Mouse (Mus musculus) C2C12 (cell line): ENCODE data around the gene Utf1. TPM values are rescaled to one million over a fixed set of nuclear protein-coding genes. Genes with fewer than 3 reads are reported as not detected.

ENCODE experiments used
- H3K27me3 ChIP-seq: one replicate; pipeline ENCODE4 v1.6.1; 2011; ENCODE audit not compliant: control insufficient read depth, insufficient read depth, insufficient read length
- H3K36me3 ChIP-seq: one replicate; pipeline ENCODE4 v1.6.1; 2011; ENCODE audit not compliant: control insufficient read depth, insufficient read depth
- H3K4me3 ChIP-seq: one replicate; pipeline ENCODE4 v1.5.1; 2011; ENCODE audit warnings: mild to moderate bottlenecking, control low read depth; ENCODE audit not compliant: poor library complexity, insufficient read depth, severe bottlenecking
- H3K79me2 ChIP-seq: one replicate; pipeline ENCODE4 v1.6.1; 2011; ENCODE audit not compliant: control insufficient read depth, insufficient read depth
- H3K79me3 ChIP-seq: one replicate; pipeline ENCODE4 v1.6.1; 2011; ENCODE audit warnings: low read depth, control low read depth
- H3ac ChIP-seq: one replicate; pipeline ENCODE3; 2011; ENCODE audit warnings: low read depth; ENCODE audit not compliant: control insufficient read depth, insufficient read length
- CEBPB ChIP-seq: IDR thresholded peaks from one replicate; pipeline ENCODE4 v1.6.1; 2011; ENCODE audit warnings: low read depth, mild to moderate bottlenecking, control low read depth, moderate library complexity
- CTCF ChIP-seq: IDR thresholded peaks from one replicate; pipeline ENCODE4 v1.5.1; 2011; ENCODE audit not compliant: control insufficient read depth, insufficient read depth, insufficient read length
- FOSL1 ChIP-seq: IDR thresholded peaks from one replicate; pipeline ENCODE4 v1.8.0; 2011; ENCODE audit warnings: mild to moderate bottlenecking, low read length; ENCODE audit not compliant: poor library complexity, insufficient read depth, severe bottlenecking
- MAX ChIP-seq: IDR thresholded peaks from one replicate; pipeline ENCODE4 v1.6.1; 2011; ENCODE audit warnings: mild to moderate bottlenecking, control low read depth
- MYOD1 ChIP-seq: IDR thresholded peaks from one replicate; pipeline ENCODE4 v1.6.1; 2011; ENCODE audit warnings: low read depth; ENCODE audit not compliant: control insufficient read depth, insufficient read length
- MYOG ChIP-seq: IDR thresholded peaks from one replicate; pipeline ENCODE4 v1.6.1; 2011; ENCODE audit not compliant: control insufficient read depth, insufficient read length; ENCODE audit errors: extremely low read depth
- USF1 ChIP-seq: IDR thresholded peaks from one replicate; pipeline ENCODE4 v1.6.1; 2011; ENCODE audit warnings: low read depth, mild to moderate bottlenecking, control low read depth, moderate library complexity
- polyA plus RNA-seq: library from polyadenylated mRNA; unstranded; fragments of >200 nt; fragmentation: generic; extraction: Trizol; gene quantifications from one replicate; pipeline ENCODE4 v1.2.1, GENCODE M21; 2012; ENCODE audit warnings: missing spikeins

Utf1 gene
- polyA plus RNA-seq, 1 experiment: not detected

DNA sequence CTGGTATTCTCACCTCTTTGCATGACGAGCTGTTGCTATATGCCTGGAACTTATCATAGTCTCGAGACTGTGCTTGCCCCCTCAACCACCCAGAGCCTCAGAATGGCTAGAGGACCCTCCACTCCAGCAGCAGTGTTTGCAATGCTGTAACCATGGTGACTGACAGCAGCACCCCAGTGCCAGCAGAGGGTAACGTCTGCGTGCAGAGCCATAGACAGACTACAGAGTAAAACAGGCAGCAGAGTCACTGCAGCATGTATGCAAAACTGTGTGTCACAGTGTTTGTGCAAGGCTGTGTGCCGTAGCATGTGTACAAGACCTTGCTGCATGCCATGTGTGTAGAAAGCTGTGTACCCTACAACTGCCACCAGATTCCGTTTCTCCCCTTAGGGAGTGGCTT, 34.1 kb upstream of the Utf1 start:
- Histone ChIP-seq H3K4me3 (no peak overlapping the region), H3K79me2 (no peaks in the 10 kb centered on the region), H3K79me3 (no peaks in the 10 kb centered on the region), H3K36me3 (no peaks in the 10 kb centered on the region), H3ac (no peak overlapping the region), H3K27me3 (peaks cover 30% of the 10 kb centered on the region)
- TF ChIP-seq MYOG (no peak), USF1 (no peak), CEBPB (no peak), CTCF (no peak), MAX (no peak), FOSL1 (no peak), MYOD1 (no peak)

DNA sequence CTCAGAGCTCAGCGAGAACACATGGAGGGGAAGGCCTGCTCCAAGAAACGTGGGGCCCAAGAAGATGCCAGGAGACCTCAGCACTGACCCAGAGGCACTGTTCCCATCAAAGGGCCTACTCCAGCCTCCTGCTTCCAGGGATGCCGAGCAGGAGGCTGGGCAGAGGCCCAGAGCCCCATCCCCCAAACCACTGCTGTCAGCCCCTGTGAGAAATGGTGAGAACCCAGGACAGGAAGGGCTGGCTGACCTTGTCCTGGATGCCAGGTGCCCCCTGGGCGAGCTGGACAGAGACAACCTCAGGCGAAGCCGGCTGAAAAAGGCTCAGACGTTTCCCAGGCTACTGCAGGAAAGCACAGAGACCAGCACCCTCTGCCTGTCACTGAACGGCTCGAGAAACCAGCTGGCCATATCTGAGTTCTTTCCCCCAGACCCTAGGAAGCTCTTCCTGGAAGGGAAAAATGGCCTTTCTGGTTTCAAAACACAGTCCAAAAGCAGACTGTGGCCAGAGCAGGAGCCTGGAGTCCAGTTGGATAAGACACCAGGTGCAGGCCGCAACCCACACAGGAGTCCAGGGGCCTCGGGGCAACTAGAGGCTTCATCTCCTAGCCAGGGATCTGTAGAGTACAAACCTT, 33.3 kb upstream of the Utf1 start:
- TF ChIP-seq FOSL1 (no peak), MYOG (no peak), CEBPB (no peak), MYOD1 (no peak), USF1 (no peak), MAX (no peak), CTCF (no peak)
- H3K36me3 ChIP-seq: no peaks in the 10 kb centered on the region
- H3K79me3 ChIP-seq: no peaks in the 10 kb centered on the region
- H3K79me2 ChIP-seq: no peaks in the 10 kb centered on the region
- no peak overlapping the region for H3K4me3 ChIP-seq
- H3ac ChIP-seq: no peak overlapping the region
- peaks cover 27% of the 10 kb centered on the region for H3K27me3 ChIP-seq

DNA sequence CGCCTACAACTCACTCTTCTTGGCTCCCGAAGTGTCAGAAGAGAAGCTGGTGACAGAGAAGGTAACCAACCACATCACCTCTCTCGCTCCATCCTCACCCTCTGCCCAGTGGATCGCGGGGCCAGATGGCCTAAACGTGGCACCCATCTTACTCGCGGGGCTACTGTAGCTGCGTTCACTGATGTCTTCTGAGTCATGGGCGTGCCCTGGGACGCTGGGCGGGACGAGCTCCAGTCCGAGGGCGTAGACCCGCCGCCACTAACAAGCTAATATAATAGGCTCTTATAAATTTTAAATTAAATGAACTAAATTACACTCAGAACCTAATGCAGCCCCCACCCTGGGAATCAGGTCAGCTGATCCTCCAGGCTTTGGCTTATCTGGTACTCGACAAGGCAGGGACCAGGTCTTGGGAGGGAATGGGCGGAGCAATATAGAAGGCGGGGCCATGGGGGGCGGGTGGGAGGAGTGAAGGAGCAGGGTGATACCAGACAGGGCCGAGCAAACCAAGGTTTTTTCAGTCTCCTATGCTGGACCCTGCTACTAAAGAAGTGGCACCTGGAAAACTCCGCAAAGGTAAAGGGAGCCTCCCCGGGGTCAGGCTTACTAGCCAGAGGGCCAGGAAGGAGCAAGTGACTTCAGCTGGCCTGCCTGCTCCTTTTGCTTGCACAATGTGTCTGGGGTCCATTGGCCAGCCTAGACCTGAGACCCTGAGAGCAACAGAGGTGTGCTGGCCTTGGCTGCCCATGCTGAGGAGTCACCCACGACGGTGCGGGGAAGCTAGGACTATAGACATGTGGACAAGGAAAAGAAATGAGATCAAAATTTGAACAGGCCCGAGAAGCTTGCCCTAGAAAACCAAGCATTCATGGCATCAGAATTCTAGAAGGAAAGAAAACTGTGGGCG, 29.2 kb upstream of the Utf1 start:
- H3K79me2 ChIP-seq: no peaks in the 10 kb centered on the region
- H3K27me3 ChIP-seq: peaks cover 22% of the 10 kb centered on the region
- no peak overlapping the region for H3ac ChIP-seq
- no peaks in the 10 kb centered on the region for H3K79me3 ChIP-seq
- no peak overlapping the region for H3K4me3 ChIP-seq
- no peak for TF ChIP-seq MYOD1
- no peaks in the 10 kb centered on the region for H3K36me3 ChIP-seq

DNA sequence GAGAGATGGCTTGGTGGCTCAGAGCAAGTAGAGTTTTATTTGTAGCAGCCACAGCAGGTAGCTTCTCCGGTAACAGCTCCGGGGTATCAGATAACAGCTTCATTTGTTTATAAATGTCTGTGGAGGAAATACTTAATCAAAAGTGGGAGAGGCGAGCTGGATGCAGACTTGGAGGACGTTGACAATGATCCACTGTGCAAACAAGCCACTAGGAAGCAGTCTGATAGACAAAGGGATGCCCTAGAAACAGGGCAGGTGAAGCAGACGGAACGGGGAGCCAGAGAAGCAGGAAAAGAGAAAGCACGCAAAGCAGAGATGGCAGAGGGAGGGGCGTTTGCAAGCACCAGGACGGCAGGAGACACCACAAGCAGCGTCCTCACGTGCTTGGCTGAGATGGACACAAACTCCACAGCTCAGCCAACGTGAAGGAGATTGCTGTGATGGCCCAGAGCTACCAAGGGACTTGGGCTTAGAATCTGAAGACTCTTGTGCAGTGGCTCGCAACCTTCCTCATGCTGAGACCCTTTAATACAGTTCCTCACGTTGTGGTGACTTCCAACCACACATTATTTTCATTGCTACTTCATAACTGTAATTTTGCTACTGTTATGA, 27.8 kb upstream of the Utf1 start:
- Histone ChIP-seq H3K79me2 (no peaks in the 10 kb centered on the region), H3K79me3 (no peaks in the 10 kb centered on the region), H3K4me3 (no peak overlapping the region), H3K27me3 (peaks cover 33% of the 10 kb centered on the region), H3ac (no peak overlapping the region), H3K36me3 (no peaks in the 10 kb centered on the region)
- TF ChIP-seq MAX: no peak

DNA sequence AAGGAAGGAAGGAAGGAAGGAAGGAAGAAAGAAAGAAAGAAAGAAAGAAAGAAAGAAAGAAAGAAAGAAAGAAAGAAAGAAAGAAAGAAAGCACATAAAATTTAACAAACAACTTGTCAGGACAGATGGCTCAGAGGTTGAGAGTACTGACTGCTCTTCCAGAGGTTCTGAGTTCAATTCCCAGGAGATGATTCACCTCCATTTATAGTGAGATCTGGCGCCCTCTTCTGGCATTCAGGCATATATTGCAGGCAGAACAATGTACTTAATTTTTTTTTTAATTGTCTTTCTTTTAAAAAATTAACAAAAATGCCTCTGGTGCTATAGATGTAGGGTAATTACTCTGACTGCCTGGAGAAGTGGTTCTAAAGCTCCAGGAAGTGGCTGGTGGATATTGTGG, 27.2 kb upstream of the Utf1 start:
- peaks cover 37% of the 10 kb centered on the region for H3K27me3 ChIP-seq
- H3K4me3 ChIP-seq: no peak overlapping the region
- H3ac ChIP-seq: no peak overlapping the region
- TF ChIP-seq MYOG: no peak
- TF ChIP-seq FOSL1: no peak
- no peak for TF ChIP-seq MYOD1
- no peak for TF ChIP-seq MAX
- TF ChIP-seq CEBPB: no peak
- no peaks in the 10 kb centered on the region for H3K79me3 ChIP-seq
- H3K36me3 ChIP-seq: no peaks in the 10 kb centered on the region
- no peaks in the 10 kb centered on the region for H3K79me2 ChIP-seq

DNA sequence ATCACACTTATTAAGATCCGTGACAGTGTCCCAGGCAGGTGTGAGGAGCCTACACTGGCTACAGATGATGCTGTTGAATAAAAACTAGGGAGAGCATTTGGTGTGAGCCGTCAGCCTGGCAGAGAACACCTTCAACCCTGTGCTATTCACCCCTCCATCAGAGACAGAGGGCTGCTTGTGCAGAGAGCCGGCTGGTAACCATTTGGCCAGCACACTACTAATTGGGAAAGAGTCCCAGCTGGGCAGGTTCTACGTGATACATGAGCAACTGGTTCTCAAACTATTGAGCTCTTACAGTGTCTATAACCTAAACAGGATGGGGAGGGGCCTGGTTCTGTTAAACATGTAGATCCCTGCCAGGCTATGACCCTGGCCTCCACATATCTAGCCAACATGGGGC, 25.3 kb upstream of the Utf1 start:
- H3K27me3 ChIP-seq: peaks cover 34% of the 10 kb centered on the region
- no peak for TF ChIP-seq USF1
- no peak for TF ChIP-seq CTCF
- no peak for TF ChIP-seq MYOG
- no peak for TF ChIP-seq FOSL1
- no peak for TF ChIP-seq MYOD1
- TF ChIP-seq CEBPB: no peak
- no peak for TF ChIP-seq MAX

More for the DNA sequence above, 25.3 kb upstream of the Utf1 start:
- no peak overlapping the region for H3ac ChIP-seq
- H3K79me2 ChIP-seq: no peaks in the 10 kb centered on the region
- H3K4me3 ChIP-seq: no peak overlapping the region
- H3K36me3 ChIP-seq: no peaks in the 10 kb centered on the region
- no peaks in the 10 kb centered on the region for H3K79me3 ChIP-seq
